Mouse (Mus musculus): ENCODE data around the gene Dkk3. TPM values are rescaled to one million over a fixed set of nuclear protein-coding genes. Genes with fewer than 3 reads are reported as not detected.
"Not testable (repeated sequence)": the region's sequence is repeated elsewhere in the genome, so short reads cannot be mapped to it uniquely, and the experiment has no call there.

The Dkk3 gene
- total RNA-seq, 2 experiments from 2014 or later, result 246 to 273 TPM

DNA sequence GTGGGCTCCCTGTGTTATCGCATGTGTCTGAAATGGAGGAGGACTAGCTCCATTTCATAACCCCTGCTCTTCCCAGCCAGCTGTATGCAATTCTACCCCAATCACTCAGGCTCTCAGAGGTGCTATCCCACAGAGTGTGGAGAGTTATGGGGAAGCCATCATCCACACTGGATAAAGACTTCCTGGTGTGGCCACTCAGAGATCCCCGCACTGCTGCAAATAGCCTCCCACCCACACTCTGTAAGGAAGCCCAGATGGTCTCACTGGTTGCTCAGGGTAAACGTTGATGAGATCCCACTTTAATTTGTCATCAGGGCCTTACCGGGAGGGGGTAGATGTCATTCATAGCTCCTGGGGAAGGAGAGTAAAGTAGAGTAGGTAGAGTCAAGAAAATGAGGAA lies 6.7 kb upstream of the Dkk3 start:
- DNase-seq, result no peak

DNA sequence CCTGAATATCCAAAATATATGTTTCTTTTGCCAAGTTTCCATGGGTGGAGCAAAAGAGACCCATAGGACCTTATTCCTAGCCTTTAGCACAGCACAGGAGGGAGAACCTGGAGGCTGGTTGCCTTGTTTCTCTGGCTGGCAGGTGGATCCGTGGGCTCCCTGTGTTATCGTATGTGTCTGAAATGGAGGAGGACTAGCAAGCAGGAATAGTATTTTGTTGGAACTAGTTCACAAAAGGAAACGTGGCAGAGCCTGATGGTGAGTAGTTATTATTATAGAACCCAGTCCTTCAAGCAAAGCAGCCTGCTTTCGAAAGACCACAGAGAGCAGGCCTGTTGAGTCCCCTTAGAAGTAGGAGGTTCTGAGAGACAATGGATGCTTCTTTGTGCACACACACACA lies 6.2 kb upstream of the Dkk3 start:
- not testable (repeated sequence) for DNase-seq

DNA sequence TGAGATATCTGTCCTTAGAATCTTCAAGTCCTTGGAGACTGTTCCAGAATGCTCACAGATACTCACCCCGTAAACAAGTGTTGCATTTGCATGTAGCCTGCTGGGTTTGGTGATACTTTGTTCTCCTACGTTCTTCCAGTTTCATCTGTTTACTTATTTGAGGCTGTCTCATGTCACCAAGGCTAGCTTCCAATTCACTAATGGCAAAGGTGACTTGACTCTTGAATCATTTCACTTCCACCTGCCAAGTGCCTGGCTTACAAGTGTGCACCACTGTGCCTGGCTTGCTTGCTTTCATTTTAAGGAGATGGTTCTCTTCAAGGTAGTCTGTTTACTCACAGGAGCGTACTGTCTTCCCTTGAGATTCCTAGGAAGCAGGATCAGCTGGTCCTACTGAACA lies 5.6 kb upstream of the Dkk3 start:
- no peak for DNase-seq

DNA sequence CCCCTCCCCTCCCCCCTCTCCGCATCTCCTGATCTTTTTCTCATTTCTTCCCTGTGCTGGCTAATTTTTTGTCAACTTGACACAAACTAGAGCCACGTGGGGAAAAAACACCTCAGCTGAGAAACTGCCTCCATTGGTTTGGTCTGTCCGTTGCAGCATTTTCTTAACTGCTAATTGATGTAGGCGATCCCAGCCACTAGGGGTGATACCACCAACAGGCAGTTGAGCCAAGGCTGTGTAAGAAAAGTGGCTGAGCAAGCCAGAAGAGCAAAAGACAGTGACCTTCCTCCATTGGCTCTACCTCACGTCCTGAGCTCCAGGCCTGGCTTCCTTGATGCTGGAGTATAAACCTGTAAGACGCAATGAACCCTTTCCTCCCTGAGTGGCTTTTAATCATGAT lies 978 bp upstream of the Dkk3 start:
- DNase-seq, result no peak

DNA sequence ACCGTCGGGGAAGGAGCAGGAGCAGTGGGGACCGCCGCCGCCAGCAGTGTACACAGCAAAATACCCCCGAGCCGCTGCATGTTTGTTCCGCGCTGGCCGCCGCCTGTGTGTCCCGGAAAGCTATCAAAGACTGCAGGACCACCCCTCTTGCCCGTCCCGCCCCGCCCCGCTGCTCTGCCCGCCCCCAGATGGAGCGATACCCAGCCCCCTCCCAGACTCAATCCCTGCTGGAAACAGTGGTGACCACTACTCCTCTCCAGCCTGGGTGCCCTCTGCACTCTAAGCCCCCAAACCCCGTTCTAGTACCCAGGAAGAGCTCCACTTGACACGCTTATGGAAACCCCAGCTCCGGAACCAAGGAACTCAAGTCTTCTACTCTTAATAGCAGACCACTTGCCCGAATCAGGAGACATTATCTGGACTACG lies 528 bp downstream of the Dkk3 start:
- no peak for DNase-seq

DNA sequence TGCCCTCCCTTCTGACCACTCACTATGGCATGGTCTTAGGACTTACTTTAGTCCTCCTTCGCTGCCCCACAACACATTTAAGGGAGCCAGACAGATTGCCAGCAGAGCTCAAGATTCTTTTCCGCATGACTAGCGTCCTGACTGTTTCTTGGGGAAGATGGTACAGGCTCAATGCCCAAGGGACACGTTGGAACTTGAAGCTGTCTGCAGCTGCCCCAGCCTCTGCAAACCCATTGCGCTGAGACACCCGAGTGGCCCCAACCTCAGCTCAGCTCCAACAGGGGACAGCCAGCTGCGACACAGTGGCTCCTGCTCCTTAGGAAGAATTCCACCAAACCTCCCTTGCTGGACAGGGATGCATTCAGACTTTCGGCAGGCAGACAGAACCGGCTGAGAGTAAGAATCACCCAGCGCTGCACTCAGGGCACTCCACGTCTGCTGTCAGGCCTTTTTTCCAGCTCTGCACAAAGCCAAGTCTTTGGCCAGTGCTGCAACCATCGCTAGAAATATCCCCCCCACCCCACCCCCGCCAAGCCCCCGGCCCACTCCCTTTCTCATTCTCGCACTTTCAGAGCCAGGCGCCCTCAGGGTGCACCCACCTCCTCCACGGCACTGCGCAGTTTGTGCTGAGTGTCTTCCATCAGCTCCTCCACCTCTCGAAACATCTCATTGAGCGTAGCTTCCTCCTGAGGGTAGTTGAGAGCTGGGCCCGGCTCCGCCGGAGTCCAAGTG lies 1.1 kb downstream of the Dkk3 start:
- no peak for DNase-seq

DNA sequence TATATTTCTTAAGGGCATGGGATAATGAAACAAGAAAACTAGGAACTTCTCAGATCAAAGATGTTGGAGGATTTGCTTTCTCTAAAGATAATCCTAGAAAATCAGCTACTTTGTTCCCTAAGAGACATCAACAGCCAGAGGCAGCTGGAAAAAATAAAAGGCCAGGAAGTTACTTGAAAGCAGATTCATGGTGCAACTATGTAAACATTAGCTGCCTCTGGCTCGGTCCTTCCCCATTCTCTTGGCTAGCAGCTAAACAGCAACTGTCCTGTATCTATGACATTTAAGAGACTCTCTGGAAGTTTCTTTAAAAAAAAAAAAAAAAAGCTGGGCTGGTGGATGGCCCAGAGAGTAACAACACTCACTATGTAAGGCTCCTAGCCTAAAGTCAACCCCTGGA lies 3.7 kb downstream of the Dkk3 start:
- DNase-seq, result no peak

DNA sequence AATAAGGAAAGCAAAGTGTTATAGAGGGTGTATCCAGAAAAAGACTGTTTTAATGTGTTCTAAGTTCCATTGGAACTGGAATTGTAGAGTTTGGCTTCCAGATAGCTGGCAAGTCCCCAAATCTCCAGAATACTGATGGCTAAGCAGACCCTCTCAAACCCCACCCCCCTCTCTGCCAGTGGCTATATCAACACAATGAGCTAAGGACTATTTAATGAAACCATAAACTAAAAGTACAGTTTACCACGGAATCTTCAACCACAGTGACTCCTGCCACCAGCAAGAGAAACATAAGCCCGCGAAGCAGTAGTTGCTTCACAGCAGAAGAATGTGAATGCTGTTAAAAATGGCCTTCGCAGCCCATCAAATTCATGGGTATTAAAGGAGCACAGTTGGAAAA lies 4.4 kb downstream of the Dkk3 start:
- no peak for DNase-seq

DNA sequence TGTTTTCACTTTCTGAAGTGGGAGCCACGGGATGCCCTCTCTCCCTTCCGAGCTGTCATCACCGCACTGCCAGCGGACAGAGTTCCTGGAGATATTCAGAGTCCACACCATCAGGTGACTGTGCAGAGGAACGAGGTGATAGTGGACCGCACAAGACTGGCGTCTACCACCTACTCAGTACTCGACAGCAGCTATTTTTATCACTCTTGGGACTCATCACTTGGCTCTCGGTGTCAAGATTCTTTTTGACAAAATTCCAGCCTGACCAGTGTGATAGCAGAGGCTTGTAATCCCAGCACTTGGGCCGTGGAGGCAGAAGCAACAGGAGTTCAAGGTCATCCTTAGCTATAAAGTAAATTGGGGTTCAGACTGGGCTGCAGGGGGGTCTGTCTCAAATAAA lies 9.7 kb downstream of the Dkk3 start:
- no peak for DNase-seq

DNA sequence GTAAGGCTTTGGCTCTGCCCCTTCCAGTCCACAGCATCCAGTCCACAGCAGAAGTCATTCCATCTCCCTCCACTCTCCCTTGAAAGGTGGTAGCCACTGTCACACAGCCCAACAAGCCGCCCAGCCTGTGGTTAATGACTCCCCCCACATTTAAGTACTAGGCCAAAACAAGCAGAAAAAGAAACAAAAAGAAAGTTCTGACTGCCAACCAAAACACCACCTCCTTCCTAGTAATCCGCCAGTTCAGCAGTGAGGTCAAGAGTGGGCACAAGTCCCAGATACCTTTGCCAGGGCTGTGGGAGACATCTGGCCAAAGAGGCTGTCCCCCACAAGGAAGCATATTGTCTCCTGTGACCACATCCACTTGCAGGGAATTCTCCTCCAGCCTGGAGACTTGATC lies 10.9 kb downstream of the Dkk3 start:
- no peak for DNase-seq

DNA sequence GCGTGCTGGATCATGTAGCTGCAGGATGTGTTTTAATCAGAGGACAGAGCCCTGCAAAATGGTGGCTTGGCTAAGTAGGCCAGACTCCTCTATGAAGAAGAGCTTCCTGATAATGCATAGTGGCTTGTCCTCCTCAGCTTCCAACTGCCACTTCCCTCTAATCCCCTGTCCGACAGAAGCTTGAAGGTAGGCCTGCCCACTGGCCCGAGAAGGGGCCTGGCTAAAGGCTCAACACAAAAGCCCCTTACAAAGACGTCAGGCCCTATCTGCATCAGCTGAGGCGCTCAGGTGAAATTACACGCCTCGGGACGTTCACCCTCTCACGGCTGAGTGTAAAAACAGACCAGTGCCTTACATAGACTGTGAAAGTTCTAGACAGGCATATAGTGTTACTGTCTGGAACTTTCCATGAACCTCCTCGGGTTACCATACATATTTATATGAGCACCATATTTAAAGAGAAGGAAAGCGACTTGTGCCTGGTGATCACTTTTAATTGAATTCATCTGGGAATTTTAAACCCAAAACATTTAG lies 14.1 kb downstream of the Dkk3 start:
- DNase-seq, result no peak

DNA sequence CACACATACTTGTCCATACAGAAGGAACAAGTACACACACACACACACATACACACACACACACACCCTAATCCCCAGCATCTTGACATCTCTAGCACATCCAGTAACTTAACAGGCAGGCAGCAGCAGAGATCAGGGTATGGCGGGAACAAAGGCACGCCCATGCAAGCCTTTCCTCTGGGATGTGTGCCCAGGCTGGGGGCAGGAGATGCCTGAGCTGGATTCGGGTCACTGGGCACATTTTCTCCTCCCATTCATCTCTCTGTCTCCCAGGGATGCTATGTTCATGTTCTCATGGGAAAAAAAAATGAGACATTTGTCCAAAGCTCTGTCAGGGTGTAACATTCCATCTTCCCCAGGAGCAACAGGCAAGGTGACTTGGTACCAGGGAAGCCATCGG lies 14.9 kb downstream of the Dkk3 start:
- no peak for DNase-seq

DNA sequence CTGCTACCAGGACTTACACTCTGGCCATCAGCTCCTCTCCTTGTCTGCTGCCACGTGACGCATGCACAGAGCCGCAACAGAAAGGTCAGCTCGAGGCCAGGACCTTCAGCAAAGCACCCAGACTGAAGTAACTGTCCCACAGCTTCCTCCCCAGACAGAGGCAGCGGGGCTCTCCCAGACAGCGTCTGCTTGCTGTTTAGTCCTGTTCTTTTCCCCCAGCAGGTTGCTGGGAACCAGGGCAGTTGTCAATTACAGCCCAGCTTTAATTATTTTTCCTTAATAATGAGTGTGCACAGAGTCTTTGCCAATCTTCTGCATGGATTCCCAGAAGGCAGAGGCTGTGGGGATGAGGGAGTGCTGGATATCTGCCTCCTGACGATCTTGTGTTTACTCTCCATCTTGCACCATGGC lies 15.8 kb downstream of the Dkk3 start:
- DNase-seq, result no peak

DNA sequence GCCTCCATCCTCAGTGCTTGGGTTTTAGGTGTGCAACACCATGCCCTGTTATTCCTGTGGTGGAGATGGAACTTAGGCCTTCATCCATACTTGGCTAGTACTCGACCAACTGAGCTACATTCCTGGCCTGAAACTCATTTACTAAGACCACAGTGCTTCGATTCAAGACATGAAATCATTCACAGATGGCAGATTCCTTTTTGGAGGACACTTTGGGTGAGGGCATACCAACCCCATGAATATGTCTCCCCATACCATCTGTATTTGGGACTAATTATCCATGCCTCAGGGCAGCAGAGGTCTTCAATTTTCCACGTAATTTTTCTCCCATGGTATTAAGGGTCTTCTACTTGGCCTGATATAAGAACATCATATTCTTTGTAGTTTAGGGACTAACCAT lies 16.2 kb downstream of the Dkk3 start:
- DNase-seq, result no peak

DNA sequence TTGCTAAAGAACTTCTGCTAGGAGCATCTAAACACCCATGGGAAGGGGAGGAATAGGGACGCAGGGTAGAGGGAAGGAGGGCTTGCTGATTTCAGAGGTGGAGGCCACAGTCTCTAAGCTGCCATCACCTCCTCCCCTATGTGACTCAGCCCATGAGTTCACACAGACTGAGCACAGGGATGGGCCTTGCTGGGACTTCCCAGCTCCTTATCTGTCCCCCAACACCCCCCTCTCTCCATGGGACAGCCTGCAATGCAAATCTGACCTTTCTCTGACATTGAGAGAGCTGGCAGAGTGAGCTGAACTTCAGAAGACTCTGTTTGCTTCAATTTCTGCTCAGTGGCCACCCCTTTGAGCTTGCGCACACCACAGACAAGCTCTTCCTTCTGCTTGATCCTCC lies 18.1 kb downstream of the Dkk3 start:
- no peak for DNase-seq

DNA sequence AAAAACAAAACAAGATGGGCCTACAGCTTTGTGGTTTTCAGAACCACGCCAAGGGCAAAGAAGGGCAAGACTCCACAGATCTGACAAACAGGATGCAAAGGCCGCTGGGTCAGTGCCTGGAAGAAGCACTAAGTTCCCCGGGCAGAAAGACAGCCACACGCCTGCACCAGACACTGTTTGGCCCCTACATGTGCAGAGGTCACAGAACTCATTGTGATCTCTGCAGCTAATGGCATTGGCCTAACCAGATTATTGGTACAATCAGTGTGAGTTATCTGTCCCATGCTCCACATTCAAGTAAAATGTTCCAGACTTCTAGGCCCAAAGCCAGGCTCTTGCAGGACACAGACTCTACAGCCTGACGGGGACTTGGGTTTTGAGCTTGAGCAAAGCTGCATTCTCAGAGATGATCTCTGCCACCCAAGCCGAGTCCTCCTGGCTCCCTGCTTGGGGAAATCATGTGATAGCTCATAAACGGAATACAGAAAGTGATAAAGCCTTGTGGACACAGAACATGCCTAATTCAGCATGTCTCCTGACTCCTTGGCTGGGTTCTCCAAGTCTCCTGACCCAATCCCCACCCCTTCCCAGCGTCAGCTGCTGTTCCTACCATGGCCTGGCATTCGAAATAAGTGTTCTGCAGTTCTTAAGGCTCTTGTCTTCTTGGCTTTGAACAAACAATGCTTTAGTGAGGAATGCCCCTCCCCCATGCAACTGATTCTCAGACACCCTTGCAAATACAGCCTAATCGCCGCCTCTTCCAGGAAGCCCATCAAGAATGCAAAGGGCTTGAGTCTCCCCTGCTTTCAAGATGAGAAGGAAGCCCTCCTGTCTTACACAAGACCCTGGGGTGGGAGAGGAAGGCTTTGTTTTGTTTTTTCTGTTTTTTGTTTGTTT lies 20.1 kb downstream of the Dkk3 start:
- no peak for DNase-seq

DNA sequence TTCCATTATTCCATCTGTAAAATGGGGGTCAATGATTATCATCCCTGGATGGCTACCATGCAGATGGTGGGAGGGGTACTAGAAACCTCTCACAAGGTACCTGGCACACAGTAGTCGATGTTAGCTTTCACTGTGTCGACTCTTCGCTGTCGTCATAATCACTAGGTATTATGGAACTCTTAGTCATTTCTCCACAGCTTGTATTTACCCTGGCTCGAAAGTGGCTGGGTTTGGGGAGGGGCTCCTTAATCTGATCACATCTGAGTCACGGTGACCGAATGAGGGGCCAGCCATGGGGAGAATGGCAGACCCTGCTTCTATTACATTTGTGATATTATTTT lies 20.7 kb downstream of the Dkk3 start:
- DNase-seq, result no peak

DNA sequence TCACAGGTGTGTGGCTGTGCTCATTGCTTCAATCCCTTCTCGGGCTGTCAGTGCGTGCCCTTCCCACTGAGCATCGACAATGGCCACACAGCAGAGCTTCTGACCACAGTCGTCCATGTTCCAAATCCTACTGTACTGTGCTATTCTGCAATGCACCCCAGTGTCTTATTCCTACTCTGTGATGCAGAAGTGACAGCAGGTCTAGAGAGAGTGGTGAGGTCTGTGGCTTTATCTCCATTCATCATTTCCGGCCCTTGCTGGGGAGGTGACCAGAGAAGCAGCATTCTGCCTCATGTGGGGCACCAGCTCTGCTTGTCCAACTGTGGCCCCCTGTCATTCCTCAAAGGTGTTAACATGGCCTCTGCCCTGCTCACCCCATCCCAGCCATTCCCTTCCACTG lies 22.3 kb downstream of the Dkk3 start:
- DNase-seq, result no peak

DNA sequence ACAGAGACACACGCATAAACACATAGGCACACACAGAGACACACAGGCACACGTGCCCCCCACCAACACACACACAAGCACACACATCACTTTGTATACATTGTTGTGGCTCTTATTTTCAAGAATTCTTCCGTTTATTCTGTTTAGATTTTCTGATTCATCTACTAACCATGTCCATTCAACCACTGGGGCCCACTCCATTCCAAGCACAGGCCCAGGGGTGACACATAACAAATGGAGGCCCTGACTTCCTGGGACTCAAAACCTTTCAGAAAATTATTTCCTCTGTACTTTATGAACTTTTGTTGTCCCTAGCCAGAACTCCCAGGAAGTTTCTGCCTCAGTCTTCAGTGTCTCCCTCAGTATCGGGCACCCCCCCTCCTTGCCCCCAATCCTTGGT lies 23.7 kb downstream of the Dkk3 start:
- DNase-seq, result no peak

DNA sequence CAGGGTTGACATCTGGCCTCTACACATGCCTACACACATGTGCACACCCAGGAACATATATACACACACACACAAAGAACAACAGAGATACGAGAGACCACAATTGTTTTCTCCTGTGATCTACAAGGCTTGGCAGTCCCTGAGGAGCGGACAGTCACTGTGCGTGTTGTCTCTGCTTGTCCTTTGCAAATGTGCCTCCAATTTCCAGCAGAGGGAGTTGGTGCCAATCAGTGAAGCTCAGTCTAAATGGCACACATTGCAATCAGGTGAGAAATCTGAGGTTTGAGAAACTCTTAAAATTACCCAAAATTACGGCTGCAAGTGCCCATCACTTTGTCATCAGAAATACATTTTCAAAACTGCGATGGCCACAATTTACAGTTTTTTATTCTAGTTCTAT lies 25.6 kb downstream of the Dkk3 start:
- DNase-seq, result no peak

DNA sequence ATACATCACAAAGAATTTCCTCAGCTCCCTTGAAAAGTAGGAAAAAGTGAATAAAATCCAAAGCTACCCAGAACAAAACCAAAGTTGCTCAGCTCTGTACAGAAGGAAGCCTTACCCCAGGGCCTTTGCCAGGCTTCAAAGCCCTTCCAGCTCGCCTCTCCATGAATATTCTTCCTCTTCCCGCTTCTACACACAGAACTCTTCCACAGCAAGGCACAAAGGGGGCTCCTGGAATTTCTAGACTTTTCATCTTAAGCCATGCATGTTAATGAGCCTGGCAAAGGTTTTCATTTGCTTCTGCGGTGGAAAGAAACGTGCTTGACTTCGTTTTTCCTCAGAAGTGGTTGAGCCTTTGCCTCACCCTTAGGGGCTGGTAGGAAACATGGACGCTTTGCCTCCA lies 26.9 kb downstream of the Dkk3 start:
- DNase-seq, result no peak

DNA sequence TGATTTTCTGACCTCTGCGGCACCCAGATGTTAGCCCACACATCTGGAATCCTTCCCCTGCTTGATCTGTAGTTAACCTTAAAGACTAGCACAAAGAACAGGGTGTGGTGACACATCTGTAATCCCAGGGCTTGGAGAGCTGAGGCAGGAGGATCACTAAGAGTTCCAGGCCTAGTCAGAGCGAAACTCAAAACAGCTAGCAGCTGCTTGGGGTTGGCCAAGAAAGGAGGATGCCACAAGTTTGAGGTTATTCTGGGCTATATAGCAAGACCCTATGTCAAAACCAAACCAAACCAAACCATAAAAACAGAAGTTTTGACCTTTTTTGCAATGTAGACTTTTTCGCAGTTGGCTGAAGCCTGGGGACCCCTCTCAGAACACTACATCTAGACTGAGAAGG lies 28.2 kb downstream of the Dkk3 start:
- no peak for DNase-seq

DNA sequence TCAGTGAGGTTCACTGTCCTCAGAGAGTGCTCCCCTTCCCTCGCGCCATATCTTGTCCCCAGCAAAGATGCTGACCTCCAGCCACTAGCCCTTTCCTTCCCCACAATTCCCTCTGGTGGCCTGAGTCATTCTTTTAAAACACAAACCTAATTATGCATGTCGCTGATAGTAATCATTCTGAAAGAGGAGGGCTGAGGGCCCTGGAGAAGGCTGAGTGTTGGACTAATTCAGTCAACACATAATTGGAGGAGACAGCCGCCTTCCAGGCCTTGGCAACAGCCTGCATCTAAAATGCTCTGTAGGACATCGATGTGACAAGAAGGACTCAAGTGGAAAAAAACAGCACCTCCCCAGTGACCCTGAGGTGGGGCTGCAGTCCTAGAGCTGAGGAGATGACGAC lies 29.0 kb downstream of the Dkk3 start:
- no peak for DNase-seq

DNA sequence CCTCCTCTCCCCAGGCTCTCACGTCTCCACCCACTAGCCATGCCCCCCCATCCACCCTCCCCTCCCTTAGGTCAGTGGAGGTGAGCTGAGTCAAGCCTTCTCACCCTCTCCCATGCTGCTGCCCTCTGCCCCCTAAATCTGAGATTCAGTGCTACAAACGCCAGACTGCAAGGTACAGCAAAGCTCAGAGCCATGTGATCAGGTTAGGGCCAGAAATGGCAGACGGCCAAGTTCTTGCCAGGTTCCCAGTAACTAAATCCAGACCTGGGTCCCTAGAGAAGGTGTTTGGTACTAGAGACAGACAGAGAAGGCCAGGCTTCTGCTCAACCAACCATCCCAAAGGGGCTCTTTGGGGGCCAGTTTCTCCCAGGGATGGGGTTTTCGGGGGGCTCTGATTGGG lies 30.0 kb downstream of the Dkk3 start:
- DNase-seq, result no peak
